Mouse (Mus musculus) stomach, embryonic 16.5 days (tissue): ENCODE data around the gene Slc39a12. TPM values are rescaled to one million over a fixed set of nuclear protein-coding genes. Genes with fewer than 3 reads are reported as not detected.
A peak's percentile ranks its signal among the peaks of the same experiment; 100 is the strongest.

Experiments
- ATAC-seq: fragments of 200-750 bp; cut with Nextera tagmentation; 2 replicates; pipeline ENCODE4 v1.8.0; 2017; ENCODE audit warnings: moderate number of reproducible peaks, moderate TSS enrichment; ENCODE audit not compliant: insufficient read depth, low FRiP score
- H3K27ac ChIP-seq: fragments of 300-500 bp; sonication (generic); 2 replicates; pipeline ENCODE4 v1.5.1; 2014; ENCODE audit warnings: low read length
- H3K27me3 ChIP-seq: fragments of 300-500 bp; sonication (generic); 2 replicates; pipeline ENCODE4 v1.6.1; 2014; ENCODE audit warnings: low read length, control low read depth, mixed read lengths; ENCODE audit not compliant: control insufficient read depth, insufficient read depth
- H3K36me3 ChIP-seq: fragments of 300-500 bp; sonication (generic); 2 replicates; pipeline ENCODE4 v1.6.1; 2014; ENCODE audit warnings: low read length; ENCODE audit not compliant: control insufficient read depth, insufficient read depth
- H3K4me1 ChIP-seq: fragments of 300-500 bp; sonication (generic); 2 replicates; pipeline ENCODE4 v1.6.1; 2014; ENCODE audit warnings: low read length, control low read depth, mixed read lengths; ENCODE audit not compliant: control insufficient read depth, insufficient read depth
- H3K4me2 ChIP-seq: fragments of 300-500 bp; sonication (generic); 2 replicates; pipeline ENCODE4 v1.6.1; 2014; ENCODE audit warnings: low read depth, low read length, mixed read lengths
- H3K4me3 ChIP-seq: fragments of 300-500 bp; sonication (generic); replicated peaks from 2 replicates; pipeline ENCODE4 v1.5.1; 2014; ENCODE audit warnings: mild to moderate bottlenecking, low read length
- H3K9ac ChIP-seq: fragments of 300-500 bp; sonication (generic); 2 replicates; pipeline ENCODE4 v1.6.1; 2014; ENCODE audit warnings: low read length
- H3K9me3 ChIP-seq: fragments of 300-500 bp; sonication (generic); replicated peaks from 2 replicates; pipeline ENCODE4 v1.6.1; 2016; ENCODE audit warnings: low read length, control low read depth; ENCODE audit not compliant: control insufficient read depth
- WGBS: fragments of 180-500 bp; shearing (Covaris S2); extraction: QIAGEN DNeasy Blood & Tissue Kit; methylation state at CpG from one replicate; pipeline ENCODE4 v1.1.7; 2014; 5-methylcytosine and 5-hydroxymethylcytosine counted together
- polyA plus RNA-seq: library from polyadenylated mRNA; unstranded; fragments of >200 nt; fragmentation: Nextera tagmentation; extraction: Ambion mirVana; gene quantifications from 2 replicates; pipeline ENCODE4 v1.2.1, GENCODE M21; 2015

Slc39a12 gene
- polyA plus RNA-seq, 1 experiment from 2014 or later: 0.13 TPM

- H3K4me1 ChIP-seq: no peaks in the 10 kb centered on the region
- no peaks in the 10 kb centered on the region for H3K9me3 ChIP-seq
- no peak overlapping the region for H3K4me3 ChIP-seq
- no peak for ATAC-seq
- H3K4me2 ChIP-seq: peak overlapping the region; percentile 6; the same call in 1 of the 2 replicates
- no peaks in the 10 kb centered on the region for H3K27me3 ChIP-seq
- no peak overlapping the region for H3K27ac ChIP-seq
- H3K9ac ChIP-seq: no peak overlapping the region
- WGBS: 45% methylated on average over 7 of the region's 7 CpGs
- no peaks in the 10 kb centered on the region for H3K36me3 ChIP-seq
Measured at GRCm38 (mm10) chr2:14454946-14455631, 67.0 kb downstream of the Slc39a12 start.

GRCm38 (mm10) chr2:14464438-14464837 lies 76.3 kb downstream of the Slc39a12 start:
- no peaks in the 10 kb centered on the region for H3K9me3 ChIP-seq
- WGBS: 38% methylated on average over 1 of the region's 1 CpGs
- no peaks in the 10 kb centered on the region for H3K36me3 ChIP-seq
- no peaks in the 10 kb centered on the region for H3K27me3 ChIP-seq
- H3K4me2 ChIP-seq: no peak overlapping the region
- no peak overlapping the region for H3K4me3 ChIP-seq
- H3K4me1 ChIP-seq: no peaks in the 10 kb centered on the region
- no peak overlapping the region for H3K27ac ChIP-seq
- H3K9ac ChIP-seq: no peak overlapping the region
- ATAC-seq: no peak

GRCm38 (mm10) chr2:14494132-14494531 lies 106.0 kb downstream of the Slc39a12 start:
- Histone ChIP-seq H3K27me3 (no peaks in the 10 kb centered on the region), H3K4me1 (no peaks in the 10 kb centered on the region), H3K9me3 (no peaks in the 10 kb centered on the region), H3K27ac (no peak overlapping the region), H3K36me3 (no peaks in the 10 kb centered on the region), H3K9ac (no peak overlapping the region), H3K4me2 (no peak overlapping the region), H3K4me3 (no peak overlapping the region)
- ATAC-seq: no peak
- WGBS: 54% methylated on average over 5 of the region's 5 CpGs

- Histone ChIP-seq H3K27me3 (no peaks in the 10 kb centered on the region), H3K27ac (no peak overlapping the region), H3K4me1 (no peaks in the 10 kb centered on the region), H3K4me2 (no peak overlapping the region), H3K36me3 (no peaks in the 10 kb centered on the region), H3K9me3 (no peaks in the 10 kb centered on the region), H3K4me3 (no peak overlapping the region), H3K9ac (no peak overlapping the region)
- WGBS: 42% methylated on average over 2 of the region's 2 CpGs
- no peak for ATAC-seq
Measured at GRCm38 (mm10) chr2:14496150-14496549, 108.0 kb downstream of the Slc39a12 start.

GRCm38 (mm10) chr2:14502482-14502881 lies 114.4 kb downstream of the Slc39a12 start:
- Histone ChIP-seq H3K4me3 (no peak overlapping the region), H3K4me2 (no peak overlapping the region), H3K9ac (no peak overlapping the region), H3K27me3 (no peaks in the 10 kb centered on the region), H3K9me3 (no peaks in the 10 kb centered on the region), H3K36me3 (no peaks in the 10 kb centered on the region), H3K4me1 (no peaks in the 10 kb centered on the region), H3K27ac (no peak overlapping the region)
- peak; percentile 56; the same call in 1 of the 2 replicates for ATAC-seq
- 21% methylated on average over 3 of the region's 3 CpGs for WGBS

GRCm38 (mm10) chr2:14518237-14518636 lies 130.1 kb downstream of the Slc39a12 start:
- WGBS: 71% methylated on average over 5 of the region's 5 CpGs
- Histone ChIP-seq H3K9me3 (no peaks in the 10 kb centered on the region), H3K27me3 (no peaks in the 10 kb centered on the region)

GRCm38 (mm10) chr2:14534325-14535077 lies 146.4 kb downstream of the Slc39a12 start:
- Histone ChIP-seq H3K27me3 (no peaks in the 10 kb centered on the region), H3K4me1 (no peaks in the 10 kb centered on the region)

More at GRCm38 (mm10) chr2:14518237-14518636, 130.1 kb downstream of the Slc39a12 start:
- no peak for ATAC-seq
- Histone ChIP-seq H3K27ac (no peak overlapping the region), H3K9ac (no peak overlapping the region), H3K4me3 (no peak overlapping the region), H3K36me3 (no peaks in the 10 kb centered on the region), H3K4me1 (no peaks in the 10 kb centered on the region), H3K4me2 (no peak overlapping the region)

GRCm38 (mm10) chr2:14535246-14535671 lies 147.1 kb downstream of the Slc39a12 start:
- no peak overlapping the region for H3K4me3 ChIP-seq
- no peaks in the 10 kb centered on the region for H3K9me3 ChIP-seq
- H3K4me2 ChIP-seq: no peak overlapping the region
- WGBS: 85% methylated on average over 3 of the region's 3 CpGs
- H3K27ac ChIP-seq: no peak overlapping the region
- no peaks in the 10 kb centered on the region for H3K27me3 ChIP-seq
- no peaks in the 10 kb centered on the region for H3K36me3 ChIP-seq
- H3K9ac ChIP-seq: no peak overlapping the region
- no peaks in the 10 kb centered on the region for H3K4me1 ChIP-seq
- no peak for ATAC-seq

More at GRCm38 (mm10) chr2:14534325-14535077, 146.4 kb downstream of the Slc39a12 start:
- H3K36me3 ChIP-seq: no peaks in the 10 kb centered on the region
- no peak for ATAC-seq
- H3K9ac ChIP-seq: no peak overlapping the region
- H3K27ac ChIP-seq: no peak overlapping the region
- H3K4me3 ChIP-seq: no peak overlapping the region
- H3K9me3 ChIP-seq: no peaks in the 10 kb centered on the region
- H3K4me2 ChIP-seq: no peak overlapping the region
- WGBS: 74% methylated on average over 3 of the region's 3 CpGs

- Histone ChIP-seq H3K27ac (no peak overlapping the region), H3K9me3 (no peaks in the 10 kb centered on the region), H3K4me1 (no peaks in the 10 kb centered on the region), H3K9ac (no peak overlapping the region), H3K4me3 (no peak overlapping the region), H3K4me2 (no peak overlapping the region), H3K36me3 (no peaks in the 10 kb centered on the region), H3K27me3 (no peaks in the 10 kb centered on the region)
- WGBS: 59% methylated on average over 3 of the region's 3 CpGs
- ATAC-seq: no peak
Measured at GRCm38 (mm10) chr2:14537781-14538180, 149.7 kb downstream of the Slc39a12 start.
